Mouse (Mus musculus) megakaryocyte, embryonic 14.5 days (primary cell): ENCODE measurements around the gene Tcp11. TPM values are rescaled to one million over a fixed set of nuclear protein-coding genes. Genes with fewer than 3 reads are reported as not detected.

ENCODE experiments used
- H3K27me3 ChIP-seq: replicated peaks from 2 replicates; pipeline ENCODE3; 2012; ENCODE audit warnings: inconsistent platforms
- H3K36me3 ChIP-seq: replicated peaks from 2 replicates; pipeline ENCODE3; 2012; ENCODE audit warnings: low read length, inconsistent platforms, mixed read lengths
- H3K4me1 ChIP-seq: 2 replicates; pipeline ENCODE4 v1.6.1; 2012; ENCODE audit warnings: inconsistent platforms
- H3K4me3 ChIP-seq: replicated peaks from 2 replicates; pipeline ENCODE3; 2012; ENCODE audit warnings: moderate library complexity, mild to moderate bottlenecking, inconsistent platforms
- H3K9me3 ChIP-seq: 2 replicates; pipeline ENCODE4 v1.6.1; 2012; ENCODE audit warnings: inconsistent platforms
- FLI1 ChIP-seq: IDR thresholded peaks from 2 replicates; pipeline ENCODE4 v1.6.1; 2012; ENCODE audit warnings: low read length, inconsistent platforms, mixed read lengths
- GATA1 ChIP-seq: IDR thresholded peaks from 3 replicates; pipeline ENCODE4 v1.6.1; 2012; ENCODE audit warnings: mixed read lengths, low read length, inconsistent platforms, borderline replicate concordance
- polyA plus RNA-seq: library from polyadenylated mRNA; stranded (reverse); fragments of >175 nt; gene quantifications from 2 replicates; pipeline ENCODE4 v1.2.3, GENCODE M21; 2012; ENCODE audit warnings: low replicate concordance; ENCODE audit not compliant: insufficient read depth

The Tcp11 gene
- 0.47 TPM in 1 of 2 replicates, not detected in the other for polyA plus RNA-seq

- H3K9me3 ChIP-seq = peaks cover 6% of the 10 kb centered on the region
- TF ChIP-seq FLI1 (no peak), GATA1 (no peak)
- peak within 1 kb of the TSS; percentile 93 for H3K4me3 ChIP-seq
- no peaks in the 10 kb centered on the region for H3K36me3 ChIP-seq
- peaks cover 23% of the 10 kb centered on the region for H3K4me1 ChIP-seq
- H3K27me3 ChIP-seq = peaks cover 31% of the 10 kb centered on the region
Observed at GRCm38 (mm10) chr17:28080045-28080816, at the start of gene Tcp11. Tcp11 (minus strand) TSS chr17:28080639.

DNA sequence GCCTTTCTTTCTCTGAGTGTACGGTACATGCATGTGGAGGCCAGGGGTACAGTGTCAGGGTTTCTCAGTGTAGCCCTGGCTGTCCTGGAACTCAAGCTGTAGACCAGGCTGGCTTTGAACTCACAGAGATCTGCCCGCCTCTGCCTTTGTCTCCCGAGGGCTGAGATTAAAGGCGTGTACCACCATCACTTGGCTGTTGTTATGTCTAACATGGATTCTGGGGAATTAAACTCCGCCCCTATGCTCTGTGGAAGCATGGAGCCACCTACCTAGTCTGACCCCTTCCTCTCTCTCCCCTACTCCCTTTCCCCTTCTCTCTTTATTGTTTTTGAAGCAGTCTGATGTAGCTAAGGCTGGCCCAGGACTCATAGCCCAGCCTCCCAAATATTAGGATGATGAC, 49.4 kb upstream of the Tcp11 start:
- TF ChIP-seq GATA1 = no peak
- no peak for TF ChIP-seq FLI1
- Histone ChIP-seq H3K9me3 (no peaks in the 10 kb centered on the region), H3K4me3 (no peak overlapping the region), H3K27me3 (peaks cover 73% of the 10 kb centered on the region), H3K36me3 (no peaks in the 10 kb centered on the region), H3K4me1 (peaks cover 7% of the 10 kb centered on the region; the same call in 1 of the 2 replicates)

- peaks cover 69% of the 10 kb centered on the region for H3K27me3 ChIP-seq
- H3K36me3 ChIP-seq = no peaks in the 10 kb centered on the region
- TF ChIP-seq GATA1 (no peak), FLI1 (no peak)
- H3K9me3 ChIP-seq = peaks cover 4% of the 10 kb centered on the region; the same call in 1 of the 2 replicates
- no peak overlapping the region for H3K4me3 ChIP-seq
- no peaks in the 10 kb centered on the region for H3K4me1 ChIP-seq
Observed at GRCm38 (mm10) chr17:28124368-28124767, 43.9 kb upstream of the Tcp11 start.

DNA sequence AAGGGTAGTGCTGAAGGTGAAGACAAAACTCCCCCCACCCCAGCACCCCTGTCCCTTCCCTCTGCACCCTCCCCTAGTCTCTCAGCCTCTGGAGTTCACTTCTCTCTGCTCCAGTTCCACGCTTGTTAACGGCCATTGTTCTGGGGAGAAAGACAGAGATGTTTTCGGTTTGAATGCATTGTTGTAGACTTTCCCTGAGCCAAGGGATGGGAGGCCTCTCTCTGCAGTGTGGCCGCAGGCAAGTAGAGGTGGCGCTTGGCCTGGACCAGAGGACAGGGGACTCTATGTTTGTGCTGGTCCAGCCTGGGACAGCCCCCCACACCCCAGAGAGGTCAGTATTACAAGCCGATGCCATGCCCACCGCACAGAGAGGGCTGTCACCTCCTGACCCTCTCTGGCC, 43.2 kb upstream of the Tcp11 start:
- TF ChIP-seq GATA1 (no peak), FLI1 (no peak)
- no peak overlapping the region for H3K4me3 ChIP-seq
- peaks cover 71% of the 10 kb centered on the region for H3K27me3 ChIP-seq
- peaks cover 8% of the 10 kb centered on the region; the same call in 1 of the 2 replicates for H3K9me3 ChIP-seq
- H3K4me1 ChIP-seq = no peaks in the 10 kb centered on the region
- no peaks in the 10 kb centered on the region for H3K36me3 ChIP-seq

- Histone ChIP-seq H3K27me3 (peaks cover 72% of the 10 kb centered on the region), H3K36me3 (no peaks in the 10 kb centered on the region), H3K4me3 (no peak overlapping the region), H3K9me3 (peaks cover 8% of the 10 kb centered on the region; the same call in 1 of the 2 replicates), H3K4me1 (peaks cover 4% of the 10 kb centered on the region)
- TF ChIP-seq FLI1 = no peak
- no peak for TF ChIP-seq GATA1
Observed at GRCm38 (mm10) chr17:28122949-28123348, 42.5 kb upstream of the Tcp11 start.

DNA sequence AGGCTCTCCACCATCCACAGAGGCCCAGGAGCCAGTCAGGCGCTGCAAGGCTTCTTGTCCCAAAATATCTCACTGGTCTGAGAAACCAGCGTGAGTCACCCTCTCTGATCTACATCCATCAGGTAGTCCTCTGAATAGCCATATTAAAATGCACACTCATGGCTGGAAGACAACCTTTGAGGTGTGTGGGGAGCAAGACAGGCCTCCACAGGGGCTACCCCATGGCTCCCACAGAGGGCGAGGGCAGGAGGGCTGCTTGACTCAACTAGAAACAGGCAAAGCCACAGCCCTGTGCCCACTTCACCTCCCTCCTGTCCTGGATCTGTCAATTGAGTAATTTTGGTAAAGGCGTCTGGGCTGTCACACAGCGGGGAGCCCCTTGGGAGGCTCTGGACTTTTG, 40.0 kb upstream of the Tcp11 start:
- peaks cover 73% of the 10 kb centered on the region for H3K27me3 ChIP-seq
- H3K9me3 ChIP-seq = peaks cover 8% of the 10 kb centered on the region; the same call in 1 of the 2 replicates
- H3K4me1 ChIP-seq = peaks cover 10% of the 10 kb centered on the region
- TF ChIP-seq FLI1 = no peak
- no peak for TF ChIP-seq GATA1
- H3K4me3 ChIP-seq = no peak overlapping the region
- H3K36me3 ChIP-seq = no peaks in the 10 kb centered on the region

DNA sequence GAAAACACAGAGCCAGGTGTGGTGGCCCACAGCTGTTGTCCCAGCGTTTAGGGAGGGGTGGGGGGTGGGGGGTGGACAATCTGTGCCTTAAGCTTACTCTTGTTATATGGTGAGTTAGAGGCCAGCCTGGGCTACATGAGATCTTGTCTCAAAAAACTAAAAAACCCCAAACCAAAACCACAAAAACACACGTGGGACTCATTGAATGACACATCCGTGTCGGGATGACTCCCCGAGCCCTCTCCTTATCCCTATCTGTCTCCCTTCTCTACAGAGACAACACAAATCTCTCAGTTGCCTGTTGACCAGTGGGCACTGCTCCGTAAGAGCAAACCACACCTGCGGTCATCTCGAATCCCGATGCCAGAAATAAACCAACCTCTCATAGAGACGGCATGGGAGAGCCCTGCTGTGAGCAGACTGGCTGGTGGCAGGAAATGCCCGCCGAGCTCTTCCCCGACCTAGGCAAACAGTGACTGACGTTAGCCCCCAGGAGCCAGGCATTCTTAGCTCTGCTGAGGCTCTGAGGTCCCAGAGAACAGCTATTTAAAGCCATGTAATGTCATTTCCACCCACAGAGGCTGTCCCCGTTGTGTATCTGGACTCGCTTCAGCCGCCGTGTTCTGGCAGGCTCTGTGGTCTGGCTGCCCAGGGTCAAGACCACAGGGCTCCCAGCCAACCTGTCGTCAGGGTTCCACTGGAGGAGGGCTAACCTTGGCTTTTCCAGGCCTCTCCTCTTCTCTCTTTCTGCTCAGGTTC, 37.2 kb upstream of the Tcp11 start:
- H3K9me3 ChIP-seq = peaks cover 14% of the 10 kb centered on the region
- H3K36me3 ChIP-seq = no peaks in the 10 kb centered on the region
- TF ChIP-seq FLI1 = no peak
- no peak for TF ChIP-seq GATA1
- H3K4me1 ChIP-seq = peaks cover 10% of the 10 kb centered on the region
- H3K27me3 ChIP-seq = peaks cover 65% of the 10 kb centered on the region
- H3K4me3 ChIP-seq = peak overlapping the region; percentile 60

- Histone ChIP-seq H3K4me3 (no peak overlapping the region), H3K9me3 (peaks cover 24% of the 10 kb centered on the region), H3K4me1 (peaks cover 10% of the 10 kb centered on the region), H3K36me3 (no peaks in the 10 kb centered on the region), H3K27me3 (peaks cover 68% of the 10 kb centered on the region)
- TF ChIP-seq FLI1 (no peak), GATA1 (no peak)
Observed at GRCm38 (mm10) chr17:28116335-28116734, 35.9 kb upstream of the Tcp11 start.

- Histone ChIP-seq H3K4me3 (no peak overlapping the region), H3K4me1 (peaks cover 3% of the 10 kb centered on the region; the same call in 1 of the 2 replicates), H3K27me3 (peaks cover 73% of the 10 kb centered on the region), H3K9me3 (peaks cover 16% of the 10 kb centered on the region), H3K36me3 (no peaks in the 10 kb centered on the region)
- TF ChIP-seq GATA1 (no peak), FLI1 (no peak)
Observed at GRCm38 (mm10) chr17:28112266-28112665, 31.8 kb upstream of the Tcp11 start.

- H3K27me3 ChIP-seq = peaks cover 75% of the 10 kb centered on the region
- H3K4me1 ChIP-seq = peaks cover 5% of the 10 kb centered on the region; the same call in 1 of the 2 replicates
- H3K9me3 ChIP-seq = peaks cover 31% of the 10 kb centered on the region
- TF ChIP-seq GATA1 (no peak), FLI1 (no peak)
- H3K4me3 ChIP-seq = no peak overlapping the region
- no peaks in the 10 kb centered on the region for H3K36me3 ChIP-seq
Observed at GRCm38 (mm10) chr17:28107275-28107674, 26.8 kb upstream of the Tcp11 start.
